Mouse (Mus musculus): ENCODE data around the gene Ascc2.

Gene Ascc2

DNA sequence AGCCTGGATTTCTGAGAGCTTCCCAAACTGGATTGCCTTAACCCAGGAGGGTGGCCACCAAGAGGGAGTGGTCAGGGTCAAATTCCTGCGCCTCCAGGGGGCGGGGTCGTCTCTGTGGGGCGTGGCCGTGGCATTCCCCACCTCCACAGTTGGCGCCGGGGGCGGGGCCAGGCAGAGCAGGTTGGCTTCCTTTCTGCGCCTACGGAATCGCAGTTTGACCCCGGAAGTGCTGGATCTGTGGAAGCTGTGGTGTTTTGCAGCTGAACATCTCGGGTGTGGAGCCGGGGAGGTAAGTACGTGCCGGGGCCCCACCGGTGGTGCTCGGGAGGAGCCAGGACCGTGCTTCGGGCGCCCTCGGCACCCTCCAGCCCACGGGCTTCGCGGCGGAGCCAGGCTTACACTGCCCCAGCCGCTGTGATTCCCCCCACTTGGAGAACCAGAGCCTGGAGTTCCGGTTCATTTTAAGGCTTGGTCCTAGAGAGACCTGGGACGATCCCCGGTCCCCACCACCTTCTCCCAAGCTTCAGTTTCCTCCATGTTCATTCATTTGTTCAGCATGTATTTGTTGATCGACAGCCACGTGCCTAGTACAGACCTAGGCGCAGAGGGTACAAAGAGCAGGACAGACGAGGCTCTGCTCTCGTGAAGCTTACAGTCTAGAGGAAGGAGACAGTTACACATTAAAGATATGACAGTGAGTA, at the start of gene Ascc2:
Ascc2 (plus strand) TSS at position 214 of the 701 bp plus-strand sequence.
- peak; percentile 85 to 88 for DNase-seq (ENCODE audit: low spot score in 2 of 2)

DNA sequence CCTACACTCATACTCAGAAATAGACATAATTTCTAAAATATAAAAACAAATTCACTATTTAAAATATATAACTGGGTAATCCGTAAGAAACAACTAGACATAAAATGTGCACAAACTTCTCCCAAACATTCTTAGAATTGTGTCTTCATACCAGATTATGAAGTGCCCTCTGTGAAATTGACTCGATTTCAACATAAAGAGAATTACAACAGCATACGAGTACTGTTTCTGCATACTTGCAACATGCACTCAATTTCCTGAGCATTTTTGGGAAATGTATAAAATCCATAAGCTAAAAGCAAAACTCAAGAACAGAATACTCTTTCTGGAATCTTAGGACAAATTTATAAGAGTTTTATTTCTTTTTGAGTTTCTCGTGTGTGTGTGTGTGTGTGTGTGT, 45.7 kb upstream of the Ascc2 start:
- DNase-seq (ENCODE audit: low spot score in 2 of 2) = no peak

DNA sequence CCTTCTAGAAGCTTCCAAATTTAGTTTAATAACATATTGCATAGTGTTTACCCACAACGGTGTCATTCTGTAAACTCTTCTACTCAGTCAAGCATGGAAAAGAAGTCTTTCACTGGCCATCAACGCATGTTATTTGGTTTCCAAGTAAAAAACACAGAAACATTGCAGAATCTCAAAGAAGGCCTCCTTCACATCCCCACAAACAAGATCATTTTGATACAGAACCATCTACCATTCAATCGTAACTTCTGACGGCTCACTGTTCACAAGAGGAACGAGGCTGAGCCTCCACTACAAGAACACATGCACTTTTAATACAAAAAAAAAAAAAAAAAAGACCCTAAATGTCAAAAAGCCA, 44.1 kb upstream of the Ascc2 start:
- no peak for DNase-seq (ENCODE audit: low spot score in 2 of 2)

DNA sequence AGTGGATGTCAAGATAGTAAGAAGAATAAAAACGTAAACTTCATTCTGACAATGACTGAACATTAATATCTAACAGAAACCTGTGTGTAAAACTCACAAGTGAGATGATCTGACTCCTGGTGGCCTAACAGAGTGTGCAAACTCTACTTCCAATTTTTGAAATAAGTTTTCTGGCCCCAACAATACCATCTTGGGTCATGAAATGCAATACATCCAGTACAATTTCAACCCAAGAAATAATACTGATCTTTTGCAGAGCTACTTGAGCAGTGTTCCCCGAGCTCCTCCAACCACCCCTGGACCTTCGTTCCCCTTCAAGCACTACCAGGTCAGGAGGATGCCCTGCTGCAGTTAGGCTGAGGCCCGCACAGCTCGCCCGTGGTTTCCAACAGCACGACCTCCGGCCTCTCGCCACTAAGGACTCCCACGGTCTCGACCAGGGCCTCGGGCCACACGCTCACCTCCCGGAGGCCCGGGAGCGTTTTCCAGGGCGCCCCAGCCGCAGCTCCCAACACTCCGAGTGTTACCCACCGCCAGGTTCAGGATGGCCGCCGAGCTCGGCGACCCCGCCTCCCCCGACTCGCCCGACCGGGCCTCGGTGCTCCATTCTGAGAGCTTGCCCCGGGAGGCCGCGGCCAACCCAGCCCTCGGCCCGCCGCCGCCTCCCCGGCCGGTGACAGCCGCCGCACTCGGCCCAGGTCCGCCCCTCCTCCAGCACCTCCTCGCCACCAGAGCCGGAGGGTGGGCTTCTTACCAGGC, 43.5 kb upstream of the Ascc2 start:
- DNase-seq (ENCODE audit: low spot score in 2 of 2) = peak; percentile 27 to 37

DNA sequence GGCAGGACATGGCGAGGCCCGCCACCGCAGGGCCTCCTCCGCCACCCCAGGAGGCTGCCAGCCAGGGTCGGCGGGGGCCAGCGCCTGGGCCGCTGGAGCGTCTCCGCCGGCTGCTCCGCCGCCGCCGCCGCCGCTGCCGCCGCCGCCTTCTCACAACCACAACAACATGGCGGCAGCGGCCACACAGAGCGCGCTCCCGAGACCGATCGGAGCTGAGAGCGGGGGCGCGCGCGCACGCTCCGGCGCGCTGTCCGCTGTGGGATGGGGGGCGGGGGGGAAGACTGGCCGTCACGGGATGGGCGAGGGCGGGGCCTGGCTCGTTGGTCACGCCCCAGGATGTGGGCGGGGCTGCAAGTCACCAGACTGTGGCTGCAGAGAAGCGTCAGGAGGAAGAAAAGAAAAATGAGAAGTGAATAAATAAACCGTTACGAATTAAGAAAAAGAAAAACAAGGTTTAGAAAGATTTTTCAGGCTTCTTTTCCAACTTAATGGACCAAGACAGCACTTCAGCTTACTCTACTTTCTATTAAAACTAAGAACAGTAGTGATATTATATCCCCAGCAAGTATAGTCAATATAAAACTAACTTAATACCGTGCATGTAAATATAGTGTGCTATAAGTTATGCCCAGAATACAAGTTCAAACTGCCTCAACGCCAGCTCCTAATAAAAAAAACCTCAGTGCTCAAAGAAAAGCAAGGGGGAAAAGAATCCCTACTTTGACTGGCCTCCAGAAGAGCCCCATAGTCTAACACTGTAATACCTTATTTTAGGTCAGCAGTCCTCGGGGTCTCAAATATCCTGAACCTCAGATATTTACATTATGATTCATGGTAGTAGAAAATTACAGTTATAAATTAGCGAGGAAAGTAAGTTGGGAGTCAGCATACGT, 42.7 kb upstream of the Ascc2 start, which contains the start of gene Mtmr3:
Mtmr3 (minus strand) TSS at position 256 of the 893 bp plus-strand sequence.
- peak; percentile 98 for DNase-seq (ENCODE audit: low spot score in 2 of 2)

DNA sequence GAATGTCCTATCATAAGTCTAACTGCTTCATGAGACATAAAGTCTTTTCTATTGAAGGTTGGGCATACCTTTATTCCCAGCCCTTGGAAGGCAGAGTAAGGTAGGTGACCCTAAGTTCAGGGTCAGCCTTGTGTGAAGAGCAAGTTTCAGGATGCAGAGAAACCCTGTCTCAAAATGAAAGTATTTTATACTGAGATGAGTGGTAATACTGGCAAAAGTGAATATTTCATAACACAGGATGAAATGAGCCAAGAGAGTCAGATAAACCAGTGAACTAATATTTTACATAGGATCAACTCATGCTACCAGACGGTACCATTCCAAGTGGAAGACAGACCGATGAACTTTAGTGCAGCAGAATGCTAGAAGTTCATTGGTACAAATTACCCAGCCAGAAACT, 39.1 kb upstream of the Ascc2 start:
- no peak for DNase-seq (ENCODE audit: low spot score in 2 of 2)

DNA sequence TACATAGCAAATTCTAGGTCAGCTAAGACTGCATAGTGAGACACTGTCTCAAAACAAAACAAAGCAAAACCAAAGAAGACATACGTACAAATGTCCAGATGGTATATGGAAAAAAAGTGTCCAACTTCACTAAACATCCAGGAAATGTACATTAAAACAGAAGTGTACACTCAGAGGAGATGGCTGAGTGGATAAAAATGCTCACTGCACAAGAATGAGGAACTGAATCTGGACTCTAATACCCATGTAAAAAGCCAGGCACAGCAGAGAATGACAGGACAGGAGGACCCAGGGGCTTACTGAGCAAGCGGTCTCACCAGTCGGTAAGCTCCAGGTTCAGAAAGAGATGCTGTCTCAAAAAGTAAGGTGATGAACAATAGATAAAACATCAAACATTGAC, 37.6 kb upstream of the Ascc2 start:
- DNase-seq (ENCODE audit: low spot score in 2 of 2) = no peak

DNA sequence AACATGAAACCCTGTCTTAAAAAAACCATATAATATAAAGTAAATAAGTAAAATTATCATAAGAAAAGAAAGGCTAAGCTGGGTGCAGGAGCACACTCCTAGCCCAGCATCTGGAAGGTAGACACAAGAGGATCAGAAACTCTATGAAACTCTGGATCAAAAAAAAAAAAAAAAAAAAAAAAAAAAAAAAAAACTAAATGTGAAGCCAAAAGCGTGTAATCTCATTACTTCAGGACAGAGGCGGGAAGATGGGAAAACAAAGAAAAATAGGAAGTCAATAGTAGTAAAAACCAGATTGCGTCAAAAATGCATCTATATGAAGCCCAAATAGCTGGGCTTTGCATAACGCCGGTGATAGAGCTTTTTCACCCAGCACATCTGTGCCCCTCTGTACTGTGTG, 35.7 kb upstream of the Ascc2 start:
- DNase-seq (ENCODE audit: low spot score in 2 of 2) = no peak

DNA sequence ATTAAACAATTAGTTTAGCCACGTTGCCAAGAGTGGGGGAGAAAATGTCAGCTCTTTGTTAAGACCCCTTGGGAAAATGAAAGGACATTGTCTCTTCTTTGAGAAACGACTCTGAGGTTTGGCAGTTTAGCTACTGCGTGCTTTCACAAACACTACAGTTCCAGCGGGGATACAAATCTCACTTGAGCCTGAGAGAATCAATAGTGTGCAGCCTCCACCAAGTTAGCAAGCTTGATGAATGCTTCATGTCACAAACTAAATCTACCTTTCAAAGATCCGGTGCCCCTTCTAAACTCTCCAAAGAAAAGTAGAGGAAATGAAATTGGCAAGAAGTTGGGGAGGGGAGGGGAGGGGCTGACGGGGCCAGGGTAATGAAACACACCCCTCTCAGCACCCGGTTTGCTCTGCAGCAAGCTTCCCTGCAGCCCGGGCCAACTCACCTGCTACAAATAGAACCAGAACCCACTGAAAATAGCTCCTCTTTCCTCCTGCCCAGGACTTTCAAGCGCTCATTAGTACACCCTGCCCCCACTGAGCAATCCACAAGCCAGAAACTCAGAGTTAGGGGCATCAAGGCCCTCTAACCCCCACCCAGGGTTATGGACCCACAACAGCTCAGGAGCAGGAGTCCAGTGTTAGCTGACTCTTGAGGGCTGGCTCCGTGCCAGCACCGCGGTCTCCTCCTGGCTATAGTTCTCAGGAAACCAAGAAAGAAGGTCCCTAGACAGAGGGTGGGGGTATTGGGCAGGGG, 34.7 kb upstream of the Ascc2 start:
- DNase-seq (ENCODE audit: low spot score in 2 of 2) = no peak

DNA sequence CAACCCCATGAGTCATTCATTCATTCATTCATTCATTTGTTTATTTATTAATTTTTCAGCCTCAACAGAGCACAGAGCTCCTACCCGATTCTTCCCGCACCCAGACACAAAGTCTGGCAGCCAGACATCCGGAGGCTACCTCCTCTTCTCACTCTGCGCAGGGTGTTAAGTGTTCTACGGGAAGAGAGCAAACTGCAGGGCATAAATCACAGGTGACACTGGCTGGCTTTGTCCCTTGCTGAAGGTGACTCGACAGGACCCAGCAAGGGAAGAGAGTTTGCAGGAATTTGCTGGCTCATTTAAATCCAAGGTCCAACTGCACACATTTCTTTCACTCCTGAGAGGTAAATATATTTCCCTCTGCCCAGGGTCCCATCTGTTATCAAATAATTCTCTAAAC, 33.1 kb upstream of the Ascc2 start:
- no peak for DNase-seq (ENCODE audit: low spot score in 2 of 2)

DNA sequence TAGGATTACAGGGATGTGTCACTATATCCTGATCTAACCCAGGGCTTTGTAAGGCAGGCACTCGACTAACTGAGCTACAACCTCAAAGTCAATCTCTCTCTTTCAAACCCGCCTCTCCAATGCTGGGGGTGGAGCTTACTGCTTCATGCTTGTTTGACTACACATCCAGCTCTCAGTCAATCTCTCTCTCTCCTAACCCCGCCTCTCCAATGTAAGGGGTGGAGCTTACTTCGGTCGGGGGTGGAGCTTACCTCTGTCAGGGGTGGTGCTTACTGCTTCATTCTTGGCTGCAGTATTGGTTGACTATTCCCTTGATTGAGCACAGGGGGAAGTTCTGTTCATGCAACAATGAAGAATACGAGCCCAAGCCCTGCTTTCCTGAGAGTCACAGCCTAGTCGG, 32.1 kb upstream of the Ascc2 start:
- peak; percentile 18 to 47 for DNase-seq (ENCODE audit: low spot score in 2 of 2)

DNA sequence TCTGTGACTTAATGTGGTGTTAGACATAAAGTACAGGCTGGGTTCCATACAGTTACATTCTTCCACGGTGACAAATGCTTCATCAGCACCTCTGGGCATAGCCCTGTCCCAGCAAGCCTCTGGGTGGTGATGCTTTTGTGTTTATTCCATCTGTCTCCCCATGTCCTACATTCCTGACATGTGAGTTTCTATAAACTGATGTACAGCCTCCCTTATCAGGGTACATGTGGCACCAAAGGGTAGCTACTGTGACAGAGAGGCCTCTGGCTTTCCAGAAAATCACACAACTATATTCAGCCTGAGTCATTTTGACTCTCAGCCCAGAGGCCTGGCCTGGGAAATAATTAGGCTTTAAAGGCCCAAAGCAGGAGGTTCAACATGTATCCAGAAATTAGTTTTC, 31.0 kb upstream of the Ascc2 start:
- no peak for DNase-seq (ENCODE audit: low spot score in 2 of 2)

DNA sequence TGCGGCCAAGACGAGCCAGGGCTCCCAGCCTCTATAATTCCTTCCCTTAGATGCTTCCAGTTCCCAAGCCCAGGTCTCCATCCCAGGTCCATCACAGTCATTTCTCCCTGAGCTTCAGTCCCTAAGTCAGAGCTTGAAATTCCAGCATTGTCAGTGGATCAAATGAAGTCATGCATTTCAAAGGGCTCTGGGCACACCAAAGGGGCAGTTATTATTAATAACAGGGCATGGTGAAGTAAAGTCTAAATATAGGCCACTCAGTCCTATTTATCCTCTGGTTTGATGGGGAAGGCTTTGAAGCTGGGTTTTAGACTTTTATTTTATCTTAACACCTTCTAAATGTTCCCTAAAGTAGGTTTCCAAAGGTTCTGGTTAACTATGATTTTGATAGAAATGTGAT, 25.6 kb upstream of the Ascc2 start:
- DNase-seq (ENCODE audit: low spot score in 2 of 2) = no peak

DNA sequence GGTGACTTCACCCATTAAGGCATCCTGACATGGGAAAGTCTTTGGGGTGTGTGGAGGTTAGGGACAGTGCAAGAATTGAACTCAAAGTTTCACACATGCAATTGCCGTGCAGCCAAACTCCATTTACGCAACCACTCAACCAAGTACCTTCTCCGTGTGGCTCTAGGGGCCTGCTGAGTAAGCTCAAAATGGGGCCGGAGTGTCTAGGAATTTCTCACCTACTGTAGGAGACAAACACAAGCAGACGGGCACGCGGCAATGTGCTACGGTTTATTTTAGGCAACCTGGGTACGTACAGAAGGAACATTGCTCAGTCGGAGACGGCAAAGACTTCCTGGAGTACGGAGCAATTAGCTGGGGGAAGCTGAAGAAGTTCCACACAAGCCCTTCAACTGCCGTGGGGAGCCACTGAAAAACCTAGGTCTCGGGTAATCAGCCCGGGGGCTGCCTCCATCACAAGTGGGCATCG, 17.5 kb upstream of the Ascc2 start, which contains the start of gene Gm11032:
Gm11032 (plus strand) TSS at position 51 of the 469 bp plus-strand sequence.
- DNase-seq (ENCODE audit: low spot score in 2 of 2) = no peak

DNA sequence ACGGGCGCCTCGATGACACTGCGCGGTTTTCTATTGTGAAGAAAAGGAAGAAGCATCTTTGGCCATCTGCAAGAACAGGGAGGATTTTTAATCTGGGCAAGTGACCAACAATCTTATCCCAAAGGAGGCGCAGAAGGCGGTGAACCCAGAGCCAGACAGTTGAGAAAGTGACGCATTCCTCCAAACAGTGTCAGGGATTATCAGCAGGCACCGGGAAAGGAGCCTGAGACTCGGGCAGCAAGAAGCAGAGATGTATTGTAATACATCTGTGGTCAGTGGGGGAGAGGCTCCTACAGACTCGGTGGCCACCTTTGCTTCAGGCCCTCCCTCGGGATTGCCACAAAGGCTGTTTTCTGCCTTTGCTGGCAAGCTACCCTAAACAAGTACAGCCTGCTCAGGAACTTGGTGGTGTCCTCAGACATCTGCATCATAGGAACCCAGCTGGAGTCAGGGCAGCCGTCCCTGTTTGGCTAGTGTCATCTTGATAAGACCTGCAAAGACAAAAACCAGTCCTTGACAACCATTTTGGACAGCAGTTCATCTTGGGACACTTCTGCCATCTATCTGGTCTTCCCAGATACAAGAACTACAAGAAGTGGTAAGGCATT, 16.9 kb upstream of the Ascc2 start:
- DNase-seq (ENCODE audit: low spot score in 2 of 2) = no peak

DNA sequence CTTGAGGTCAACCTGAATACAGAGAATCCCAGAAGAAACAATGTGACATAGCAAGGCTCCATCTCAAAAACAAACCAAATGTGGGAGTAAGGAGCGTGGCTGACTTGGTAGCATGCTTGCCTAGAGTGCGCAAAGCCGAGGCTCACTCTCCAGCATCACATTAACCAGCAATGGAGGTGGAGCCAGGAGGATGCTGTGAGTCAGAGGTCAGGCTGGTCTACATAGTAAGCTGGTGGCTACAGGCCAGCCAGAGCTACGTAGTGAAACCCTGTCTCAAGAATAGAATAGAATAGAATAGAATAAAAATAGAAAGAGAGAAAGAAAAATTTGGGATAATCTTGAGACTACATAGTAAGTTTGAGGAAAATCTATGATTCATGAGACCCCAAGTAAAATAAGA, 15.7 kb upstream of the Ascc2 start:
- DNase-seq (ENCODE audit: low spot score in 2 of 2) = no peak

DNA sequence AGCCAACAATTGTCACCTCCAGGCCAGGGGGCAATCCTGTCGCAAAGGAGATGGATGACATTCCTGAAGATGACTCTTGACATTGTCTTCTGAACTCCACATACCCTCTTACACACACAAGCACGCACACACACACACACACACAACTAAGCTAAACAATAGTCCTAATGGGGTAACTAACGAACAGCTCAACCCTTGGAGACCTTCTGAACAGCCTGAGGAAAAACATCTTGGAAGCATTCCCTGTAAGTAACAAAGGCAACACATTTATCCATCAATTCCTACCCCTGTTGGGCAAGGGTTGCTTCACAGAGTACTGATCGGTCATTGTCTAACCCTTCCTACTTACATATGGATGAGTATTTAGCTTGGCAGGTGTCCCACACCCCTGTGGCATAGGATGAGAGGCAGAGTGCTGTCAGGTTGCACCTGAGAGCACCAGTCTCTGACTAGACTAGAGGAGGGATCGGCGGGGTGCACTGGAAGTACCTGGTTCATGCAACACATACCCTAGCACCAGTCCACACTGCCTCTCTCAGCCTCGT, 15.0 kb upstream of the Ascc2 start:
- DNase-seq (ENCODE audit: low spot score in 2 of 2) = no peak

DNA sequence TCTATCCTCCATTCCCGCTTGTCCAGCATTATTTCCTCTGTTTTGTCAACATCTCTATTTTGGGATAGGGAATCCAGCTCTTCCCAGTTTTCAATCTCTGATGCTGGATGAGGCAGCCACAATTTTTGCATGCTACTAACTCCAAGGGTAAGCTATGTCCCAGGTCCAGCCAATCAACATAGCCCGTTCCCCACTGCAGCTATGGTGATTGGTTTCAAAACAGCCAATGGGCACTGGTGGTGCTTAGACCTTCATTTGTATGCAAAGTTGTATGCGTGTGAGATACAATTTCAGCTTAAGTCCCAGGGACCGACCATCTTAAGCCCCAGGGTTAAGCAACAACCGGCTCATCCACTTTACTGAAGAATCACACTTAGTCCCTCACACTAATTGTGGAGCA, 14.6 kb upstream of the Ascc2 start:
- DNase-seq (ENCODE audit: low spot score in 2 of 2) = no peak

DNA sequence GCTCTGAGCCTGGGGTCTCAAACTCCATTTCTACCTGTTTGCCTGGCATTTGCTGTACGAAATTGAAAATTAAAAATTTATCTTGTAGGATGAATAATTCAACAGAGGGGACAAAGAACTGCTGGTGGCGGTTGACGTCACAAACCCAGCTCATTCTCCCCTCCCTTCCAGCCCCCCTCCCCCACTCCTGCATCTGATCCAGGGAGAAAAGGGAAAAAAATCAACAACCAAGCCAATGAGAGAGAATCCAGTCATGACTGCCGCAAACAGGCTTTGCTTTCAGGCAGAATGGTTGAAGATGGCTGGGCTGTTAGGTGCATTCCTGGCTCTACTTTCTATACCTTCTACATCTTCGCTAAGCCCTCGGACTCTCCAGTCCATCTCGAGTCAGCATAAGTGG, 11.6 kb upstream of the Ascc2 start:
- DNase-seq (ENCODE audit: low spot score in 2 of 2) = no peak

DNA sequence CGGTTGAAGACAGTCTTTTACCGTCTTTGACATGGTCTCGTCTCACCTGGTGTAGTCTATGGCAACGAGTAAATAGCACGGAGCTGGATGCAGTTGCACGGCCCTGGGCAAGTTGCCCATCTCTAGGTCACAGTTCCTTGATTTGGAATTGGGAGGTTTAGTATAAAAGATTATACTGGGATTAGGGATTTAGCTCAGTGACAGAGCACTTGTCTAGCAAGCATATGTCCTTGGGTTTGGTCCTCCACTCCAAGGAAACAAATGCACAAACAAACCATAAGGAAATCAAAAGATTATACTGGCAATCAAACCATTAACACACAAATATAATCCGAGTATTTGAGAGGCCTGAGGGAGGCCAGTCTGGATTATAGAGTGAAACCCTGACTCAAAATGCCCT, 9.9 kb upstream of the Ascc2 start:
- DNase-seq (ENCODE audit: low spot score in 2 of 2) = no peak

DNA sequence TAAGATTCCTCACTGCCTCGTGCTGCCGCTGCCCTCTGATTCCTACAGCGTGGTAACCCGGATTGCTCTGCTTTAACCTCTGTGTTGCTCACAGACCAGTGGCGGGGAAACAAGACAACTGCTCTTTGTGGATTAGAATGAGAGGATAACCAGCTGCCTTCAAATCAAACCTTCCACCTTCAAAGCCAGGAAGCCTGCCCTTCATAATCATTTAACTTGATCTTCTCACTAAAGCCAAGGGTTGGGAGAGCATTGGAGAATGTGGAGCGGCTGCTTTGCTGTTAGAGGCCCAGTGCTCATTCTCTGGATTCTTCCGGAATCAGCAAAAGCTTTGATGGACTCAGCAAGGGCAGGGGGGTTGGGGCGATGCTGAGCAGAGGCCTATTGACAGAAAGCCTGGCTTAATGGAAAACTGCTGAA, 7.7 kb upstream of the Ascc2 start:
- no peak for DNase-seq (ENCODE audit: low spot score in 2 of 2)
